Mouse (Mus musculus) C2C12 (cell line): ENCODE measurements around the gene Magel2. TPM values are rescaled to one million over a fixed set of nuclear protein-coding genes. Genes with fewer than 3 reads are reported as not detected.

Experiments used
- H3K27me3 ChIP-seq: one replicate; pipeline ENCODE4 v1.6.1; 2011; ENCODE audit not compliant: control insufficient read depth, insufficient read depth, insufficient read length
- H3K36me3 ChIP-seq: one replicate; pipeline ENCODE4 v1.6.1; 2011; ENCODE audit not compliant: control insufficient read depth, insufficient read depth
- H3K4me3 ChIP-seq: one replicate; pipeline ENCODE4 v1.5.1; 2011; ENCODE audit warnings: mild to moderate bottlenecking, control low read depth; ENCODE audit not compliant: poor library complexity, insufficient read depth, severe bottlenecking
- H3K79me2 ChIP-seq: one replicate; pipeline ENCODE4 v1.6.1; 2011; ENCODE audit not compliant: control insufficient read depth, insufficient read depth
- H3K79me3 ChIP-seq: one replicate; pipeline ENCODE4 v1.6.1; 2011; ENCODE audit warnings: low read depth, control low read depth
- H3ac ChIP-seq: one replicate; pipeline ENCODE3; 2011; ENCODE audit warnings: low read depth; ENCODE audit not compliant: control insufficient read depth, insufficient read length
- CEBPB ChIP-seq: IDR thresholded peaks from one replicate; pipeline ENCODE4 v1.6.1; 2011; ENCODE audit warnings: low read depth, mild to moderate bottlenecking, control low read depth, moderate library complexity
- CTCF ChIP-seq: IDR thresholded peaks from one replicate; pipeline ENCODE4 v1.5.1; 2011; ENCODE audit not compliant: control insufficient read depth, insufficient read depth, insufficient read length
- FOSL1 ChIP-seq: IDR thresholded peaks from one replicate; pipeline ENCODE4 v1.8.0; 2011; ENCODE audit warnings: mild to moderate bottlenecking, low read length; ENCODE audit not compliant: poor library complexity, insufficient read depth, severe bottlenecking
- MAX ChIP-seq: IDR thresholded peaks from one replicate; pipeline ENCODE4 v1.6.1; 2011; ENCODE audit warnings: mild to moderate bottlenecking, control low read depth
- MYOD1 ChIP-seq: IDR thresholded peaks from one replicate; pipeline ENCODE4 v1.6.1; 2011; ENCODE audit warnings: low read depth; ENCODE audit not compliant: control insufficient read depth, insufficient read length
- MYOG ChIP-seq: IDR thresholded peaks from one replicate; pipeline ENCODE4 v1.6.1; 2011; ENCODE audit not compliant: control insufficient read depth, insufficient read length; ENCODE audit errors: extremely low read depth
- USF1 ChIP-seq: IDR thresholded peaks from one replicate; pipeline ENCODE4 v1.6.1; 2011; ENCODE audit warnings: low read depth, mild to moderate bottlenecking, control low read depth, moderate library complexity
- long read RNA-seq, 2 experiments: library from polyadenylated mRNA; unstranded; transcript quantifications; one replicate each; pipeline ENCODE4 v2.0.0; 2019 to 2020
- polyA plus RNA-seq: library from polyadenylated mRNA; unstranded; fragments of >200 nt; fragmentation: generic; extraction: Trizol; gene quantifications from one replicate; pipeline ENCODE4 v1.2.1, GENCODE M21; 2012; ENCODE audit warnings: missing spikeins

Magel2 gene
- 0.01 TPM for polyA plus RNA-seq
- long read RNA-seq, experiment 1, result 0 reads
- long read RNA-seq, experiment 2, result 0 reads

DNA sequence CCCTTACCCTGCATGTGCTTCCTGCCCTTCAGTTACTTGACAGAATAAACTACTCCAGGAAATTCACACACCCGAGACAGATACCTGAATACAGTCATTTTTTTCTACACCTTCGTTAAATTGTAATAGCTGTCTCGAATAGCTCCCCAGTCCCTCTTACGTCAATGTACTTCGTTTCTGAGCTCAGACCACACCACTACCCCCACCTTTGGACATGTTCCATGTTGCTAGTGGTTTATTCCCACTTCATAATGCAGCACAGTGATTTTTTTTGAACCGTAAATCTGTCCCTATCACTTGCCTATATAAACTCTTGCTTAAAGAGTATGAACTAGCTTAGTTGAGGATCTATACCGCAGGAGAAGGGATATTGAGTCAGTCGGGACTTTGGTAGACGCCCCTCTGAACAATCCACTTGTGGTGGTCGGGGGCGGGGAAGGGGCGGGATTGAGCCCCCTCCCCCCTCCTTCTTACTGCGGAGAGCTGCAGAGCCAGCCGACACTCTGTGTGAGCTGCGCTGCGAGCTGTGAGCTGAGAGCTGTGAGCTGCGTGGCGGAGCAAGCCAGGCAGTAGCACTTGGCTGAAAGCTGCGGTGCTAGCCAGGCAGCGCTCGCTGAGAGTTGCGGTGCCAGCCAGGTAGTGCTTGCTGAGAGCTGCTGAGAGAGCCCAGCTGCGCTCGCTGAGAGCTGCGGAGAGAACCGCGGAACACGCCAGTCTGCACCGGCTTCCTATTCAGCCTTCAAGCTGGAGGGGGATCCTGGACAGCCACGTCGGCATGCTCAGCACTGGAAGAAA, at the start of gene Magel2:
Gene Magel2 (plus strand): TSS at position 501 of the 795 bp plus-strand sequence.
- TF ChIP-seq USF1 (no peak), CEBPB (no peak), FOSL1 (no peak), MYOD1 (no peak), MAX (no peak), CTCF (no peak), MYOG (no peak)
- H3K4me3 ChIP-seq, result no peak within 1 kb of the TSS
- no peaks in the 10 kb centered on the region for H3K79me3 ChIP-seq

DNA sequence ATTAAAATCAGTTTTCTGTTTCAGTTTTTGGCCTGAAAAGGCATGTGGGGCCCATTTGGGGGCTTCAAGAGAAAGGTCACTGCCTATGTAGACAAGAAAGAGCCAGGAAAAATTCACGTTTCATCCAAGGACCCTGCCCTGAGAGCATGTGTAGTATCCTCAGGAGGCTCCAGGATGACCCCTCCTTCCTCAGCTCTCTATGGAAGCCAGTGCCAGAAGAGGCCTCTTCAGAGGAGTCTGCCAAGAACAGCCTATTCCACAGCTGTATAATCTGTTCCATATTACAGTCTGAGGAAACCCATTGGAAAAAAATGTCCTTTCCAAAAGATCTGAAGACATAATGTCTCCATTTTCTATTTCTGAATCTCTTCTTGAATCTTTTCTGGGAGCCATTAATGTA, 31.4 kb upstream of the Magel2 start:
- no peak overlapping the region for H3ac ChIP-seq
- TF ChIP-seq USF1, result no peak
- TF ChIP-seq MYOG, result no peak
- no peak for TF ChIP-seq MAX
- no peak for TF ChIP-seq CTCF
- no peak for TF ChIP-seq FOSL1
- TF ChIP-seq MYOD1, result no peak
- no peak for TF ChIP-seq CEBPB
- no peaks in the 10 kb centered on the region for H3K27me3 ChIP-seq
- H3K79me2 ChIP-seq, result no peaks in the 10 kb centered on the region
- no peaks in the 10 kb centered on the region for H3K79me3 ChIP-seq
- H3K4me3 ChIP-seq, result no peak overlapping the region
- H3K36me3 ChIP-seq, result no peaks in the 10 kb centered on the region

More for the DNA sequence above, at the start of gene Magel2:
- Histone ChIP-seq H3K36me3 (no peaks in the 10 kb centered on the region), H3K27me3 (no peaks in the 10 kb centered on the region), H3ac (no peak within 1 kb of the TSS), H3K79me2 (no peaks in the 10 kb centered on the region)

DNA sequence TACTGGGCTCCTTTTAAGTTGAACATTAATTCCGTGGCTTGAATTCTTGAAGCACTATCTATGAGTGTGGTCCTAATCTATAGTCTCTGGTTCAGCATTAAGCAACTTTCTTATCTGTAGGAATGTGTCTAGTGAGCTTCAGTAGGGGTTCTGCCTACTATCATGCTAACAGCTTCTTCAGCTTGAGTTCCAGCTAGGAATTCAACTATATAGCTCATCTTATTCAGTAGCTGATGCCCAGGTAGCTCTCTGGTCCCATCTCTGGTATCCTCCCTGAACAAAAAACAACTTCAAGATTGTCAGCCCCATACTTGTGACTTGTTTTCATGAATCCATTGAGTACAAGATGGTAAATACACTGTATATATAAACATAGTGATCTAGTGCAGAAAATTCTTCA, 30.5 kb upstream of the Magel2 start, which contains the start of gene Ndn:
Gene Ndn (plus strand): TSS at position 301 of the 400 bp plus-strand sequence.
- H3K79me2 ChIP-seq, result no peaks in the 10 kb centered on the region
- no peak within 1 kb of the TSS for H3K4me3 ChIP-seq
- H3K79me3 ChIP-seq, result no peaks in the 10 kb centered on the region
- TF ChIP-seq USF1, result no peak
- TF ChIP-seq MYOD1, result no peak
- TF ChIP-seq MAX, result no peak
- TF ChIP-seq MYOG, result no peak
- TF ChIP-seq CTCF, result no peak
- no peak for TF ChIP-seq CEBPB
- TF ChIP-seq FOSL1, result no peak
- H3ac ChIP-seq, result no peak within 1 kb of the TSS
- H3K36me3 ChIP-seq, result no peaks in the 10 kb centered on the region
- no peaks in the 10 kb centered on the region for H3K27me3 ChIP-seq

DNA sequence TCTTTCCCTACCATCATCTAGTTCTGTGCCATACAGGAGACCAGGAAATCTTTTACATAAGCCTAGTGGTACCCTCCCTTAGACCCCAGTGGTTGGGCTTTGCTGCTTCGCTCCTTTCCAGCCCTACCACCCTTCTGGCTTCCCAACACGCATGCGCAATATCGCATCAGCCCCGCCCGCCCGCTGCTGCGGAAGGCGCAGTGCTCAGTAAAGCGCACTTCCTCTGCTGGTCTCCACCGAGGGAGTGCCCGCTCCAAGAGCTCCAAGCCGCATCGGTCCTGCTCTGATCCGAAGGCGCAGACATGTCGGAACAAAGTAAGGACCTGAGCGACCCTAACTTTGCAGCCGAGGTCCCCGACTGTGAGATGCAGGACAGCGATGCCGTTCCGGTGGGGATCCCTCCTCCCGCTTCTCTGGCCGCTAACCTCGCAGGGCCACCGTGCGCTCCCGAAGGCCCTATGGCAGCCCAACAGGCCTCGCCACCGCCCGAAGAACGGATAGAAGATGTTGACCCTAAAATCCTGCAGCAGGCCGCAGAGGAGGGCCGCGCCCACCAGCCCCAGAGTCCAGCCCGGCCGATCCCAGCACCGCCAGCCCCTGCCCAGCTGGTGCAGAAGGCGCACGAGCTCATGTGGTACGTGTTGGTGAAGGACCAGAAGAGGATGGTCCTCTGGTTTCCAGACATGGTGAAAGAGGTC, 28.6 kb upstream of the Magel2 start:
- H3K27me3 ChIP-seq, result no peaks in the 10 kb centered on the region
- TF ChIP-seq MYOD1 (no peak), USF1 (no peak), CTCF (no peak), FOSL1 (no peak), CEBPB (no peak), MAX (no peak), MYOG (no peak)
- no peaks in the 10 kb centered on the region for H3K79me2 ChIP-seq
- H3K36me3 ChIP-seq, result no peaks in the 10 kb centered on the region
- H3K79me3 ChIP-seq, result no peaks in the 10 kb centered on the region
- H3K4me3 ChIP-seq, result no peak overlapping the region
- no peak overlapping the region for H3ac ChIP-seq

DNA sequence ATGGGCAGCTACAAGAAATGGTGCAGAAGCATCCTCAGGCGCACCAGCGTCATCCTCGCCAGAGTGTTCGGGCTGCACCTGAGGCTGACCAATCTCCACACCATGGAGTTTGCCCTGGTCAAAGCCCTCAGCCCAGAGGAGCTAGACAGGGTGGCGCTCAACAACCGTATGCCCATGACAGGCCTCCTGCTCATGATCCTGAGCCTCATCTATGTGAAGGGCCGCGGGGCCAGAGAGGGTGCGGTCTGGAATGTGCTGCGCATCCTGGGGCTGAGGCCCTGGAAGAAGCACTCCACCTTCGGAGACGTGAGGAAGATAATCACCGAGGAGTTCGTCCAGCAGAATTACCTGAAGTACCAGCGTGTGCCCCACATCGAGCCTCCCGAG, 28.0 kb upstream of the Magel2 start:
- no peaks in the 10 kb centered on the region for H3K79me3 ChIP-seq
- TF ChIP-seq CTCF (no peak), MYOG (no peak), CEBPB (no peak), MAX (no peak), USF1 (no peak), MYOD1 (no peak), FOSL1 (no peak)
- no peaks in the 10 kb centered on the region for H3K27me3 ChIP-seq
- no peak overlapping the region for H3K4me3 ChIP-seq
- H3K79me2 ChIP-seq, result no peaks in the 10 kb centered on the region
- H3ac ChIP-seq, result no peak overlapping the region
- H3K36me3 ChIP-seq, result no peaks in the 10 kb centered on the region

DNA sequence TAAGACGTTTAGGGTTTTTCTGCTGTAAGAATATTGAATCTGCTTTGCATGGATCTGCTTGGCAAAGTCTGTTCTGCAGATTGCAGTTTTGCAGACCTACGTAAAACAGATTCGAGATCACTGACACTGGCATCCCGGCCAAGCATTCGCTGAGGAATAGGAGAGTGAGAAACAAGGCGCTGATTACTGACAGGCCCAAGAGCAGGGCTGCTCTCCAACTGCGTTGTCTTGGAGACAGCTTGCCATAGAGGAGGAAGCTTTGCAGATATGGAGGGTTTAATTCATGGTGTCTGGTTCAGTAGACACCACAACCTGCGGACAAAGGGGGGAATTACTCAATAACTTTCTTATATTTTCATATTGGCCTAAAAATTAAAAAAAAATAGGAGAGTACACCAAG, 25.5 kb upstream of the Magel2 start:
- Histone ChIP-seq H3ac (no peak overlapping the region), H3K79me2 (no peaks in the 10 kb centered on the region), H3K4me3 (no peak overlapping the region), H3K27me3 (no peaks in the 10 kb centered on the region), H3K36me3 (no peaks in the 10 kb centered on the region), H3K79me3 (no peaks in the 10 kb centered on the region)
- TF ChIP-seq CTCF (no peak), FOSL1 (no peak), MAX (no peak)
